Mouse (Mus musculus): ENCODE data around the gene Bola1.
"Not testable (repeated sequence)": the region's sequence is repeated elsewhere in the genome, so short reads cannot be mapped to it uniquely, and the experiment has no call there.

Bola1 gene

GRCm38 (mm10) chr3:96226695-96227648 is 7.5 kb upstream of the Bola1 start:
- no peak for DNase-seq (ENCODE audit: low spot score)

DNA sequence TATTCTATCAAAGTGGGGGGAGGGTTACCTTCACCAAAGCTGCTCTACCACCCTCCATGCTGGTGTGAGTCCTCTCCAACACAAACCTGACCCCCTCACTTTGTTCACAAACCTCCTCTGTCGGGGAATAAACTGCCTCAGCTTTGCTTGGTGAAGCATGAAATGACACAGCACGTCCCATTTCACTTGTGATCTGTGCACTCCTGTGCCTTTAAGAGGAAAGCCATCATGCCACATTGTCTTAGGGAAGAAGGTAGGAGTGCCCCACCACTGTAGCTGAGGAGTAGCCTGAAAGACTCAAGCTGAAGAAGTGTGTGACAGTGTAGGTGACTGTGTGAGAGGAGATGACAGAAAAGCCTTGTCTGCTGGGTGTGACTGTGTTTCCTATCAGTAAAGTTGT is 5.9 kb upstream of the Bola1 start:
- no peak for DNase-seq (ENCODE audit: low spot score)

GRCm38 (mm10) chr3:96222774-96223173 is 3.3 kb upstream of the Bola1 start:
- DNase-seq (ENCODE audit: low spot score), result no peak

GRCm38 (mm10) chr3:96221640-96222038 is 2.1 kb upstream of the Bola1 start:
- DNase-seq (ENCODE audit: low spot score), result peak; percentile 19

DNA sequence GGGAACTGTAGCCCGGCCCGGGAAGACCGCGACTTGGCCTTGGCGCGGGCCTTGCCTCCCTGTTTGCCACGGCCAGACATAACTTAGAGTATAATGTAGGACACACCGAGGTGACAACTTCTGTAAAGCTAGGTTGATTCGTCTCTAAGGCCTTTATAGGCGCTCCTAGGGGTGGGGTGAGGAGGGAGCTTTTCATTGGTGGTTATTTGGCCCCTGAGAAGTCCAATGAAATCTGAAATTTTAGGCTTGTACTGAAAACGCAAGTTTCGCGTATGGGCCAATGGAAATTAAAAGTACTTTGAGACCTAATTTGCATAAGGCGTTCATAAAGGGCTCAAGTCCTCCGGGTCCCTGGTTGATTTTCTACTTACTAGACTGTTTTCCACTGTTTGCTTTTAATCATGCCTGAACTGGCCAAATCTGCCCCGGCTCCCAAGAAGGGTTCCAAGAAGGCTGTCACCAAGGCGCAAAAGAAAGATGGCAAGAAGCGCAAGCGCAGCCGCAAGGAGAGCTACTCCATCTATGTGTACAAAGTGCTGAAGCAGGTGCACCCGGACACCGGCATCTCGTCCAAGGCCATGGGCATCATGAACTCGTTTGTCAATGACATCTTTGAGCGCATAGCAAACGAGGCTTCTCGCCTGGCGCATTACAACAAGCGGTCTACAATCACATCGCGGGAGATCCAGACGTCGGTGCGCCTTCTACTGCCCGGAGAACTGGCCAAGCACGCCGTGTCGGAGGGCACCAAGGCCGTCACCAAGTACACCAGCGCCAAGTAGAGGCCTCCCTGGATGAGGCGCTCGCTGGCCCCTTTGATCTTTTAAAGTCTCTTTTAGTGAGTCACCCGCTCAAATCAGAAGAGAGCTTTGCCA is 1.5 kb upstream of the Bola1 start, which contains the start of the genes Hist2h2ac and Hist2h2be:
TSS of gene Hist2h2ac (minus strand) at position 116 of the 875 bp plus-strand sequence.
TSS of gene Hist2h2be (plus strand) at position 355 of the 875 bp plus-strand sequence.
- DNase-seq (ENCODE audit: low spot score), result peak; percentile 90

DNA sequence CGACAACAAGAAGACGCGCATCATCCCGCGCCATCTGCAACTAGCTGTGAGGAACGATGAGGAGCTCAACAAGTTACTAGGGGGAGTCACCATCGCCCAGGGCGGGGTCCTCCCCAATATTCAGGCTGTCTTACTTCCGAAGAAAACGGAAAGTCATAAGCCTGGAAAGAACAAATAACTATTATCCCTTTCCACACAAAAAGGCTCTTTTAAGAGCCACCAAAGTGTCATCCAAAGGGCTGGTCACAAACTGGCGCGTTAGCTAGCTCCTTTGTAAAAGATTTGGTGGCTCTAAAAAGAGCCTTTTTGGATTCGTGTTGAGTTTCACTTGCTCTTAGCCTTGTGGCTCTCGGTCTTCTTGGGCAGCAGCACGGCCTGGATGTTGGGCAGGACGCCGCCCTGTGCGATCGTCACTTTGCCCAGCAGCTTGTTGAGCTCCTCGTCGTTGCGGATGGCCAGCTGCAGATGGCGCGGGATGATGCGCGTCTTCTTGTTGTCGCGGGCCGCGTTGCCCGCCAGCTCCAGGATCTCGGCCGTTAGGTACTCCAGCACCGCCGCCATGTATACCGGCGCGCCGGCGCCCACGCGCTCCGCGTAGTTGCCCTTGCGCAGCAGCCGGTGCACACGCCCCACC is 739 bp upstream of the Bola1 start:
- DNase-seq (ENCODE audit: low spot score), result peak; percentile 69

DNA sequence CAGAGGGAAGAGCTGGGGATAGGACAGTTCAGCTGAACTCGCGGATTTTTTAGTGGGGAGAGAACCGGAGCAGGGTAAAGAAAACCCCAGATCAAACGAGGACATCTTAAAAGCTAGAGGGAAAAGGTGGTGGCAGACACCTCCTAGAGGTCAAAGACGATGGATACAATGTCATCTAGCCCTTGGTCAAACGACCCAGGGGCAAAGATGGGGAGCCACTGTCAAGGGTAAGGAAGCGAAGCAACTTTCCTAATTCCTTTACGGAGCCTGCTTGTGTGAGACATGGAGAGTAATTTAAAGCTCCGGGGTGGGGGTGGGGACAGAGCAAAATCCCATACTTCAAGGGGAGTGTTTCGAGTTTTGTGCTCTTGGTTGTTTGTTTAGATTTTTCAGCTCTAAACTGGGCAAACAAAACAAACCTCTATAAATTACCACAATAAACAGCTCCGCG is 293 bp downstream of the Bola1 start:
- peak; percentile 58 for DNase-seq (ENCODE audit: low spot score)

DNA sequence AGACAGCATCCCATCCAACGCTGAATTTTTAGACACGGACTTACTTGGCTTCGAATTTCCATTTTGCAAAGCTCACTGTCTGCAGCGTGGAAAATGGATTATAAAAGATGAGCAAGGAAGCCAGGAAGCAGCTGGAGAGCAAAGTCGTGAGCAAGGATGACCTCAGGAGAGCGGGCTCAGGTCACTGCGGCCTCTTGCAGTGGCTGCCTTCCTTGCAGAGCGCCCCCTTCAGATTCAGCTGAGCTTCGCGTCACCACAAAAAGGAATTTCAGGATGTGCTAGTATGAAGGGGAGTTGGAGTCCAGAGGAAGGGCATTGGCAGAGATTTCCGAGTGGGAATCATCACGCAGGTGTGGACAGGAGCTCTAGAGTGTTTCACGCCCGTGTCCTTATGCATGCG is 10.3 kb downstream of the Bola1 start:
- peak; percentile 64 for DNase-seq (ENCODE audit: low spot score)

DNA sequence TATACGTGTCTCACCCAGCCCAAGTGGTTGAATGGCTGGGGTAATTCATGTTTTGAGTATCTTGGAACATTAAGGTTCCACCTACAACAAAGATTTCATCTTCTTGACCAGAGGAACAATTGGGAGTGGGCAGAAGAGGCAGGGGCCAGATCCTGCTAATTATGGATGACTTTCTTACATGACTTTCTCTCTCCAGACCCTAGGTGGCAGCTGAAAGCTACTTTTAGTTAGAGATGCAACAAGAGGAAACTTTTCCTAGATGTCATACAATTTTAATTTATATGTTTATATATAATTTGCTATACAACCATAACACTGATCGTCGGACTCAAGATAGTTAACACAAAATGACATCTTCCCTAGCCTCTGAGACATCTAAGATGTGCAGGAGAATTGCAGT is 11.7 kb downstream of the Bola1 start:
- no peak for DNase-seq (ENCODE audit: low spot score)

GRCm38 (mm10) chr3:96199731-96200130 is 19.8 kb downstream of the Bola1 start:
- no peak for DNase-seq (ENCODE audit: low spot score)

GRCm38 (mm10) chr3:96198601-96199251 is 20.8 kb downstream of the Bola1 start:
- DNase-seq (ENCODE audit: low spot score), result not testable (repeated sequence)

DNA sequence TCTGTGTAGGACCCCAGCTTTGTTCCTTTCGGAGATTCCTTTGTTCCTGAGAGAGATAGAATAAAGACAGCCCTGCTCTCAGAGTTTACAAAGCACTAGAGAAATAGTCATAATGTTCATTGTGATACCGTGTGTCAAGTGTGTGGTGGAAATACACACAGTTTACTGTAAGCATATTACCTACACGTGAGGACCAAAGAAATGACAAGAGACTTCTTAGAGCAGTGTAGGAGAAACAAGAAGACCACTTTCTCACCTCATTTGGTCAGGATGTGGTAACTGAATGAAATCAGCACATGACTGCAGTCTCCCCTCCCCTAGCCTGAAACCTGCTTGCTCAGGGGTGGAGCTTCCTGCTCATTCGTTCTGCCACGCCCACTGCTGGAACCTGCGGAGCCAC is 21.3 kb downstream of the Bola1 start:
- peak; percentile 44 for DNase-seq (ENCODE audit: low spot score)

DNA sequence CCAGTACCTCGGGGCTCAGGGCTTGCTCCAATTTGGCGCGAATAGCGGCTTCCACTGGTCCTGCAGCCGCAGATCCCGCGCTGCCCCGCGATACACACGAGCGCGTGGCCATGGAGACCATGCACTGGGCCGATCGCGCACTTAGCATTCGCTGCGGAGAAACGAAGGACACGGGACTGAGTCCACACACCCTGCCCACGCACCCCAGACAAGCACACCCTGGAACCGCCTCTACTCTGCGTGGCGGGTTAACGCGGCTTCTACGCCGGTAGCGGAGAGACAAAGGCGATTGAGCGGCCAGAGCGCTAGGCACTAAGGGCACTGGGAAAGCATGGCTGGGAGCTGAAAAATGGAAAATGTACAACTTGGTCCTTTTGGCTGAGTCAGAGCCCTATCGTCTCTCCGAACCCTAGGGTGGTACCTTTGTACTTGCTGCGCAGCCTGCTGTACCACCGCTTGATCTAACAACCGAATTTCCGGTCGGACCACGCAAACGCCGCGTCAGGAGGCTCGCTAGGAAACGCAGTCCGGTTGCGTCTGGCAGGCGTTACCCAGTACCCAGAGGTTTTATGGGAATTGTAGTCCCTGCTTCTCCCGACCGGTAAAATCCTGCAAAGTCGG is 22.3 kb downstream of the Bola1 start:
- DNase-seq (ENCODE audit: low spot score), result peak; percentile 97

GRCm38 (mm10) chr3:96196437-96197128 is 22.9 kb downstream of the Bola1 start:
- no peak for DNase-seq (ENCODE audit: low spot score)

- no peak for DNase-seq (ENCODE audit: low spot score)
These were observed 23.7 kb downstream of the Bola1 start for GRCm38 (mm10) chr3:96195616-96196313.

GRCm38 (mm10) chr3:96194966-96195365 is 24.5 kb downstream of the Bola1 start:
- no peak for DNase-seq (ENCODE audit: low spot score)

GRCm38 (mm10) chr3:96192977-96193376 is 26.5 kb downstream of the Bola1 start:
- DNase-seq (ENCODE audit: low spot score), result no peak

DNA sequence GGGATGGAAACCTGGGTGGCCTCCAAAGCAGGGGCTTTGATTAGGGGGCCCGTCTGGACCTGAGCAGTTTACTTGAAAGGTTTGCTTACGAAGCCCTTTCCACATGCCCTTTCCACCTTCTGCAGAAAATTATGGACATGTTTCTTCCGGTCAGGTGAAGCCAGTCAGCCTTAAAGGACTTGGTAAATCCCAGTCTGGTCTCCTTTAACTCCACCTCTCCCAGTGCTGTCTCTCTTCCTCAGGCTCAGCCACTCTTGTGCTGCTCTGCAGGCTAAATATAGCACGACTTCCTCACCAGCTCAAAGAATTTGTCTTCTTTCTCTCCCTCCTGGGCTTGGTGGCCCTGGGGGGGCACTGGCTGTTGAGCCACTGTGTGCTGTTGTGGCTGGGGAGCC is 37.1 kb downstream of the Bola1 start:
- no peak for DNase-seq (ENCODE audit: low spot score)

DNA sequence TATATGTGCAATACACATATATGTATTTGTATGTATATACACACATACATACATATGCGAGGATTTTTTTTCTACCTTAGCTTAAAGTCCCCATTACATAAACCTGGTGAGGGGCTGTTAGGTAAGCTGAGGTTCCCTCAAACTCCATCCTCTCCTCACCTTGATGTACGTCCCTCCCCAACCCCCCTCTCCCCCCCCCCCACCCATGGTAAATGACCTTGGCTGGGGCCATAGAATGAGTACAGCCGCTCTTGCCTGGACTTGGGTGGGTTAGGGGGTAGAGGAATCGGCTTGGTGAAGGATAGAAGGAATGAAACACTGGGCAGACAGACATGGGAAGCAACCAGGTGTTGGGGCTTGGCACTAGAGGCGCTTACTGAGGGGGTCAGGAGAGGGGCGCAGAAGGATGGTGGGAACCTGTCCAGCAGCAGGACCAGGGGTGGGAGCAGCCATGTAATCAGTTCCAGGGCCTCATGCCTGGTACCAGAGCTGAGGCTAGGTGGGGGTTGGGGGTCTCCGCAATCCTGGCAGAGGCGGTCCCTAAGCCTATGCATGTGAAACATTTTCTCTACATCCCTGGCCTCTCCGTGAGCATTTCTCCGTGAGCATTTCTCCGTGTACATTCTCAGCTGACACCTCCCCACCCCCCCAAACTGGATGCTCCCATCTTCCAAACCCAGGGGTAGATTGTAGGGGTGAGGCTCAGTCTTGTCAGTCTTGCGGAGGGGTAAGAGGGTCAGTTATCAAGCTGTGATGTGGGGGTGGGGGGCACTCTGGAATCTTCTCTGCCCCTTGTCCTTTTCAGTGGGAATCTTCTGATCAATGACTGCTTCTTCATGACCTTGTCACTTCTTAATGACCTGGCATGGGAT is 37.8 kb downstream of the Bola1 start:
- DNase-seq (ENCODE audit: low spot score), result no peak

Measured in embryo, embryonic 10 days (tissue).